Mouse (Mus musculus): ENCODE results near the gene Rxfp2.

Rxfp2 gene

DNA sequence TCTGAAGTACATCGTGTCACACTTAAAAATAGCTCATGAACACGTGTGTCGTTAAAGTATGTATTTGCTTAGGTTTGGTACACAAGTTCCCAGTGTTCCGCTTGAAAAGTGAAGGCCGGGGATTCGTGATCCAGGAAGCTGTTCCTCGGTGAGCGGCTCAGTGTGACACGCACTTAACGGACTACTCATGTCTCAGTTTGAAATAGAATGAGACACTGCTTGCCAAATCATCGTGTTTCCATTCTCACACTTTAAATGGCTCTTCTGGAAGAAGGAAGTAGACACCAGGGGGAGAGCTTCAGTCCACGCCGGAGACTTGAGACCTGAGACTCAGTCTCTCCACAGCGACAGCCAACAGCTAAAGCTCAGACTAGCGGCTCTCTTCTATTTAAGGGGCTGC is 28.0 kb downstream of the Rxfp2 start:
- DNase-seq, result no peak

DNA sequence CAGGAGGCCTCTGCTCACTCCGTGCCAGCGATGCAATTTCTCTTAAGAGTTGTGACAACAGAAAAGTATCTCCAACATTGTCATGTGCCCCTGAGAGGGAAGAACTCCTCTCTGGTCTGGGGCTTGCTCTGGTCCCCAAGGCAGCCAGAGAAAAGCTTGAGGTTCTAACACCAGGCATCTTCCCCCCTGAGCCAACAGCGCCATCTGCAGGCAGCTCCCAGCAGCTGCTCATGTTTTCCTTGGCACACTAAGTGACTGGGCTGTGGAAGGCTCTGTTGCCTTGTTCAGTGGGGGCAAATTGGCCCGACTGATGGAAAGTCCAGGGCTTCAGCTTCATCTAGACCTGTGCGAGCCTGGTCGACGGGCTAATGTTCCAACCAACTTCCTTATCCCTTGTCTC is 31.5 kb downstream of the Rxfp2 start:
- no peak for DNase-seq

- DNase-seq, result peak in 1 of 2 experiments; percentile 34
Measured at GRCm38 (mm10) chr5:150051828-150052227, 33.4 kb downstream of the Rxfp2 start.

DNA sequence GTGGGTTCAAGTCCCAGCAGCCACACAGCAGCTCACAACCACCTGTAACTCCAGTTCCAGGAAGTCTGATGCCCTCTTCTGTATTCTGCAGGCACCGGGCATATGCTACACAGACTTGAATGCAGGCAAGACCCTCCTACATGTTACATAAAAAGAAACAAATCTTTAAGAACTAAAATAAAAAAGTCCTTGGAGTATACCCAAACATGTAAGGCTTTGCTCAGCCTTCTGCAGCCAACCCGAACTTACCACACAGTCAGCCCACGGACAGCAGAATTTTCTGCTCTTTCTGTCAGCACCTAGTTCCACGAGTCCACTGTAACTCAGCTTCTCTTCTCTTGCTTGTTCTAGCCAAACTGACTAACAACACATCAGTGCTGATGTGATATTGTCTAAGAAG is 34.8 kb downstream of the Rxfp2 start:
- no peak for DNase-seq

DNA sequence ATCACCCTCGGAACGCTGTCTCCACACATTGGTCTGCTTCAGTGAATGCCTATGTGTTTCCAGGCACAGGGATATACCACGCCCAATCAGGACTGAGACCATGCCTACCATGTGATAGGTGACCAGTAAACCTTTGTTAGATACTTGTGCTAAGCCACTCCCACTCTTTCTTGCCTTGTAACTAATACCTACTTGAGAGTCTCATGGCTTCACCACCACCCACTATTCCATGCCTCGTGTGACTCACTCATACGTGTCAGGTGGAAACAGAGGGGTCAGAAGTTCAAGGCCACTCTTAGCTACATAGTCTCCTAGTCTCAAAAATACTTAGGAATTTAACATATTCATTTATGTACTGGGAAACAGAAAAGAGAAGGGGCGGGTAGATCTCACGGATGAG is 35.5 kb downstream of the Rxfp2 start:
- no peak for DNase-seq

GRCm38 (mm10) chr5:150055322-150055721 is 36.8 kb downstream of the Rxfp2 start:
- no peak for DNase-seq

DNA sequence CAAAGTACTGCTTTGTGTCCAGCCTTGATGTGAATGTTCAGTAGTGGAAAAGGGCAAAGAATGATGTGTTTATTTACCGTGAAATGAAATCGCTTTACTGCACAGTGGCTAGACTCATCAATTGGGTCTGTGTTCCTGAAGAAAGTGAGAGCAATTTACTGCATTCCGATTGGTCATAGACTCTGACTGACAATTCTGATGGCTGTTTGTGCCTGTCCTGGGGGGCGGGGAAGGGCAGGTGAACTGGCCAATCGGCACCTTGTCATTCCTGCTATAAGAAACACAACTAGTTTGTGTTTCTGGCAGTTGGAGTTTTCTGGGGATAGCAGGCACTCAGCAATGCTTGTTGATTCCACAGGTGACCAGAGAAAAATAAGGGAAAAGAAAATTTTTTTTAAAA is 37.6 kb downstream of the Rxfp2 start:
- DNase-seq, result no peak

GRCm38 (mm10) chr5:150058845-150059244 is 40.4 kb downstream of the Rxfp2 start:
- no peak for DNase-seq

DNA sequence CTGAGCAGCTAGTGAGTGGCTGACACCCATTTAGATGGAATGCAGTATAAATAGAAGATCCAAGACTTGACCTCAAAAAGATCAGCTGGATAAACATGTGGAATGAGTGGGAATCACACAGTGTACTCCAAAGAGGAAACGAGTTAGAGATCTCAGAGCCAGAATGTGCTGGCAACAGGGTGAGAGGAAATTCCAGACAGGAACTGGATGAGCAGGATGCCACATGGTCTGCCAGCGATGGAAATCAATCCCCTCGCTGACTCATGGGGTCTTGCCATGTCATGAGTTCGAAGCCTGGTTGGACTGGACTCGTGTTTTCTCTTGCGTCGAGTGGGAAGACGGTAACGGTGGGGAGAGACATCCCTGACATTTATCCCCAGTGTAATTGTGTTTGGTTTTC is 41.0 kb downstream of the Rxfp2 start:
- no peak for DNase-seq

DNA sequence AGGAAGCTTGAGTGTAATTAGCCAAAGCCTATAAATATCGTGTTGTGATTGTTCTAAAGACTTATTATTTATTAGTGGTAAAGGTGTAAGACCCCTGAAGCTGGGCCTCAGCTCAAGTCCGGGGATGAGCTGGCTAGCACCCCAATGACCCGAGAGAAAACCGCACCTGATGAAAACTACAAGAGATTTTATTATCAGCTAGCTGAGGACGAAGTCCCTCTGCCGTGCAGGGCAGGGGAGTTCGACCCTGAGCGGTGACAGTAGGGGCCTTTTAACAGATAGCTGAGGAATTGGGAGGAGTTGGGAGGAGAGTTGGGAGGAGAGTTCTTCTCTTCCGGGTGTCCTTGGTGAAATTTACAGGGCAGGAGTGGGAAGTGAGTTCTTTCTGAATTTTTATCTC is 42.6 kb downstream of the Rxfp2 start:
- DNase-seq, result no peak

- no peak for DNase-seq
Measured at GRCm38 (mm10) chr5:150064286-150064685, 45.8 kb downstream of the Rxfp2 start.

- no peak for DNase-seq
Measured at GRCm38 (mm10) chr5:150070086-150070485, 51.6 kb downstream of the Rxfp2 start.

DNA sequence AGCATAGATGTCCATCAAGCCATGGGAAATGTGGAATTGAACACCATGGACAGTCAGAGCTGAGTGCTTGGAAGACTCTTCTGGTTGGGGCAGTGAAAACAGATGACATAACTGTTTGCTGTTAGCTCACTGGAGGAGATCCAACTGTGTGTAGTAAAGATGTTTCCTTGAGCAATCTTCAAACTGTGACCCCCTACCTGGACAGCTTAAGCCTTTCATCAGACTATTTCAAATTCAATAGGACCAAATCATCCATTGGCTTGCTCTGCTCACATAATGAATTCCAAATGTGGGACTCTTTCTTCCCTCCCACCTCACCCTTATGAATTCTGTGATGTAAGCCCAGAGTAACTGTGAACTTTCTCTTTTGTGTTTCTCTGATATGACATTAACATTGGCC is 53.3 kb downstream of the Rxfp2 start:
- DNase-seq, result no peak

DNA sequence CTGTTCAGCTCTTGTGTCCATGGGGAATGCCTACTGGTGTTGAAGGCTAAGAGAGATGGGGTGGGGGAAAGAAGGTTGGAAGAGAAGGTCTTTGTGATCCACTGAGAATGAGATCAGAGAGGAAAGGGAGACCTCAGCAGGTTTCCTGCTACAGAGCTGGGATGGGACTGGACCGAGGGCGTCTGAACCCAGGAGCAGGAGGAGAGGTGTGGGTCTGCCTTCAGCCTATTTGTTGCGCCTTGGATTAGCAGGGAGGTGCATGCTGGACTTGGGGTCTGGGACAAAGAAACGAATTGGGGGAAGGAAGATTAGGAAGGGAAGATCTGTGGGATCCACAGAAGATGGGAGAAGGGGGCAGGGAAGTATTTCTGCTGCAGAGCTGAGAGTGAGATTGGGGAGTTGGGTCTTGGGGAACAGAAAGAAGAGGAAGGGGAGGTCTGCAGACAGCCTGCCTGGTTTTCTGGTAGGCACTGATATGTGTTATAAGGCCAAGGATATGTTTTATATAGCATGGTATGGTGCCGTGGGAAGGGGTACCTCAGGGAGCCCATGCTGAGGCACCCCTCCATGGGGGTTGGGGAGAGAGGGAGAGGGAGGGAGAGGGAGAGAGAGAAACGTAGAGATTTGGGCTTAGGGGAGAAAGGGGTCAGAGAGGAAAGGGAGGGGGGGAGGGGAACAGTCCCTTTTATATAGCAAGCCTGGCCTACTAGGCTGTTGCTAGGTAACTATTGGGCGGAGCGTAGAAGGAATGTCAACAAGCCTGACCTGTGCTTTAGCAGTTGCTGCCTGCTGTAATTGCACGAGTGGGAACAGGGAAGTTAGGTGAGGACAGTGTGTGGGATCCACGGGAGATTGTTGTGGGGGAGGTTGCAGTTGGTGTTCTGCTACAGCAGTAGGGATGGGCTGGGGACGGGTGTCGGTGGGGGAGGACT is 61.7 kb downstream of the Rxfp2 start:
- DNase-seq, result no peak

- no peak for DNase-seq
Measured at GRCm38 (mm10) chr5:150082696-150083095, 64.2 kb downstream of the Rxfp2 start.

- DNase-seq, result peak in 1 of 2 experiments; percentile 35
Measured at GRCm38 (mm10) chr5:150083190-150083589, 64.7 kb downstream of the Rxfp2 start.

DNA sequence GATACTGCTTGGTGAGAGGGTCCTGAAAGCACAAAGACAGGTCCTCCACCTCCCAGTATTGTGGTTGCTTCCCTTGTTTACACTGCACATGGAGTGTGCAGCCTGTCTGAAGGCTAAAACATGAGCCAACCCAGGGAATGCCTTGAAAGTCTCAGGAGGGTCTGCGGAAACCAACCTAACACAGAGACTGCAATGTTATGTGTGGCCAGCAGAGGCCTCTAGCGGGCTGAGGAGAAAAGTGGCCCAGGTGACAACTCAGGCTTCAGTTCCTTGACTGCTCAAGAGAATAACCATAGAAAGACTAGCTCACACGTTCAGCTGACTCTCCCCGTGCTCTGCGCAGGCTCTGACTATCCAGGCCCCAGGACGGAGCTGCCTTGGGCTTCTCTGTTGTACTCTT is 79.1 kb downstream of the Rxfp2 start:
- DNase-seq, result peak; percentile 45 to 62

DNA sequence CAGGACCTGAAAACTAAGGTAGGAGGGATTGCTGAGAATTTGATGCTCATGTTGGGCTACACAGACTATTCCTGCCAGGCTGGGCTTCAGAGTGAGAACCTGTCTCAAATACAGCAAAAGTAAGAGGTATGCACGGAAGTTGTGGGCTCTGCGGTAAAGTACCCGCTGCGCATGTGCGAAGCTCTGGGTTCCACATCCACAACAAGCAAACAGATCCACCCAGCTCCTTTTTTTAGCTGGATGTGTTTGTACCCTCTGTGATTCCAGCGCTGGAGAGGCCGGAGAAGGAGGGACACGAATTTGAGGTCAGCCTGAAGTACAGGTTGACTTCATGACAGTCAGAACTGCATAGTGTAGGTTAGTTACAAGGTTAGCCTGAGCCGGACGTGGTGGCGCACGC is 80.3 kb downstream of the Rxfp2 start:
- DNase-seq, result no peak

DNA sequence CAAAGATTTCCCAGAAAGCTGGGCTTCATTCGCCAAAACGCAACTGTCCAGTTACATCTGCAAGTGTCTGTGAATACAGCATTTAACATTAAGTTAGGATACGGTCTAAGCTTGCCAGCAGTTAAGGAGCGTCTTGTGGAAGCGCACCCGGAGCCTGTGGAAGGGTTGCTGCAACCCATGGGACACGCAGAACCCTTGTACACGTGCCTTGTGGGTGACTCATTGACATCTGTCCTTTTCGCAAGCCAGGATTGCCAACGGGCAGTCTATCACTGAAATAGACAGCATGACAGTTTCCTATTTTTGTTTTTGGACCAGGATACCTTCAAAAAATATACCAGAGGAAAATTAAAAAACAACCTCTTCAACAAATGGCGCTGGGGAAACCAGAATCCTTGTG is 83.3 kb downstream of the Rxfp2 start:
- no peak for DNase-seq

- no peak for DNase-seq
Measured at GRCm38 (mm10) chr5:150106358-150106757, 87.9 kb downstream of the Rxfp2 start.

DNA sequence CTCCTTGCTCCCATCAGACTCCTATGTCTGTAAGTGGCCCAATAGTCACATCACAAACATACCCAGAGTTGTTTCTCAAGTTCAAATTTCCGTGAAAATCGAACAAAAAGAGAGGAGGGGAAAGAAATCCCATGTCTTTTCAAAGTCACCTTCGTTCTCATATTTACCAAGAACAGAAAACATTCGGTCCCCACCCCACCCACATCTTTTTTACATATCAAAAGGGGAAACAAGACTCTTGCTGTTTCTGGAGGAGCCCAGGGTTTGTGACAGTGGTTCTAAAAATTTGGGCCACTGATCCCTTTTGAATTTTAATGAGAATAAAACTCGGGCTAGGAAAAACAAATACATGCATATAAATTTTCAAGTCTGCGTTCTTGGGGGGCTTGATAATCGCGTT is 92.8 kb downstream of the Rxfp2 start:
- no peak for DNase-seq

GRCm38 (mm10) chr5:150114007-150114406 is 95.5 kb downstream of the Rxfp2 start:
- peak in 1 of 2 experiments; percentile 46 for DNase-seq

DNA sequence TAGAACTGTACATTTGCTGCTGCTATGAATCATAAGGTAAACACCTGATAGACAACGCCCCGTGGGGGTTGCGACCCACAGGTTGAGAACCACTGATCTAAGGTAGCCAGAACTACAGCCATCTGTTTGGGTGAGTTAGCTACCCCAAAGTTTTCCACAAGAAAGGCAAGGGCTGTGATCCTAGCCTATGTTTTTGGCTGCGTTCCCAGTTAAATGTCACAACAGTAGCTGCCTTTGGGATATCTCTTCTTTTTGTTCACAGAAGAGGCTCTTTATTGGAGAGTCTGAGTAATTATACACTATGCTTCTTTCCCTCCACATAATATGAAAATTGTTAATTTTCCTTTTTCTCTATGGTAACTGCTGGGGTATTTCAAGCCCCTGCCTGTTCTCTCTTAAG is 96.3 kb downstream of the Rxfp2 start:
- DNase-seq, result no peak

GRCm38 (mm10) chr5:150115271-150116092 is 97.0 kb downstream of the Rxfp2 start:
- peak in 1 of 2 experiments; percentile 42 for DNase-seq
